Mouse (Mus musculus): ENCODE data around the gene Jund. TPM values are rescaled to one million over a fixed set of nuclear protein-coding genes. Genes with fewer than 3 reads are reported as not detected.

The Jund gene
- polyA plus RNA-seq, 1 experiment = 111 TPM

GRCm38 (mm10) chr8:70701982-70702841, 3.5 kb downstream of the Jund start:
- H3K4me1 ChIP-seq (ENCODE audit: control insufficient read depth, insufficient read depth, low read length) = peaks cover 18% of the 10 kb centered on the region
- no peak overlapping the region for H3K27ac ChIP-seq (ENCODE audit: insufficient read depth, low read depth, low read length)
- TF ChIP-seq POLR2A (IDR thresholded peaks at IDR 0.05; ENCODE audit: borderline replicate concordance, low read depth, low read length) (no peak), CTCF (IDR thresholded peaks at IDR 0.05; ENCODE audit: low read depth, low read length) (no peak)
- H3K4me3 ChIP-seq (ENCODE audit: insufficient read depth, low read length) = no peak overlapping the region

GRCm38 (mm10) chr8:70702842-70703182, 4.1 kb downstream of the Jund start:
- Histone ChIP-seq H3K4me3 (ENCODE audit: insufficient read depth, low read length) (no peak overlapping the region), H3K27ac (ENCODE audit: insufficient read depth, low read depth, low read length) (no peak overlapping the region), H3K4me1 (ENCODE audit: control insufficient read depth, insufficient read depth, low read length) (peaks cover 12% of the 10 kb centered on the region)
- no peak for TF ChIP-seq CTCF (IDR thresholded peaks at IDR 0.05; ENCODE audit: low read depth, low read length)
- TF ChIP-seq POLR2A (IDR thresholded peaks at IDR 0.05; ENCODE audit: borderline replicate concordance, low read depth, low read length) = no peak

- peaks cover 9% of the 10 kb centered on the region for H3K4me1 ChIP-seq (ENCODE audit: control insufficient read depth, insufficient read depth, low read length)
- H3K27ac ChIP-seq (ENCODE audit: insufficient read depth, low read depth, low read length) = no peak within 1 kb of the TSS
- no peak within 1 kb of the TSS for H3K4me3 ChIP-seq (ENCODE audit: insufficient read depth, low read length)
- TF ChIP-seq POLR2A (IDR thresholded peaks at IDR 0.05; ENCODE audit: borderline replicate concordance, low read depth, low read length) (no peak), CTCF (IDR thresholded peaks at IDR 0.05; ENCODE audit: low read depth, low read length) (no peak)
These were observed 4.5 kb downstream of the Jund start, which contains the start of gene Iqcn for GRCm38 (mm10) chr8:70703287-70703686. Iqcn (plus strand) TSS chr8:70703457.

GRCm38 (mm10) chr8:70708281-70708680, 9.5 kb downstream of the Jund start:
- TF ChIP-seq CTCF (IDR thresholded peaks at IDR 0.05; ENCODE audit: low read depth, low read length) = no peak
- no peak for TF ChIP-seq POLR2A (IDR thresholded peaks at IDR 0.05; ENCODE audit: borderline replicate concordance, low read depth, low read length)
- Histone ChIP-seq H3K27ac (ENCODE audit: insufficient read depth, low read depth, low read length) (no peak overlapping the region), H3K4me1 (ENCODE audit: control insufficient read depth, insufficient read depth, low read length) (0 out of 2 replicates have a peak, but pooled peaks cover 2% of the 10 kb centered on the region), H3K4me3 (ENCODE audit: insufficient read depth, low read length) (no peak overlapping the region)

GRCm38 (mm10) chr8:70709794-70710193, 11.0 kb downstream of the Jund start:
- Histone ChIP-seq H3K27ac (ENCODE audit: insufficient read depth, low read depth, low read length) (no peak overlapping the region), H3K4me1 (ENCODE audit: control insufficient read depth, insufficient read depth, low read length) (0 out of 2 replicates have a peak, but pooled peaks cover 2% of the 10 kb centered on the region), H3K4me3 (ENCODE audit: insufficient read depth, low read length) (no peak overlapping the region)
- no peak for TF ChIP-seq POLR2A (IDR thresholded peaks at IDR 0.05; ENCODE audit: borderline replicate concordance, low read depth, low read length)
- no peak for TF ChIP-seq CTCF (IDR thresholded peaks at IDR 0.05; ENCODE audit: low read depth, low read length)

- Histone ChIP-seq H3K27ac (ENCODE audit: insufficient read depth, low read depth, low read length) (no peak overlapping the region), H3K4me1 (ENCODE audit: control insufficient read depth, insufficient read depth, low read length) (0 out of 2 replicates have a peak, but pooled peaks cover 1% of the 10 kb centered on the region), H3K4me3 (ENCODE audit: insufficient read depth, low read length) (no peak overlapping the region)
- TF ChIP-seq POLR2A (IDR thresholded peaks at IDR 0.05; ENCODE audit: borderline replicate concordance, low read depth, low read length) = no peak
- no peak for TF ChIP-seq CTCF (IDR thresholded peaks at IDR 0.05; ENCODE audit: low read depth, low read length)
These were observed 11.5 kb downstream of the Jund start for GRCm38 (mm10) chr8:70710296-70710695.

- Histone ChIP-seq H3K4me1 (ENCODE audit: control insufficient read depth, insufficient read depth, low read length) (no peaks in the 10 kb centered on the region), H3K4me3 (ENCODE audit: insufficient read depth, low read length) (no peak overlapping the region), H3K27ac (ENCODE audit: insufficient read depth, low read depth, low read length) (no peak overlapping the region)
- TF ChIP-seq CTCF (IDR thresholded peaks at IDR 0.05; ENCODE audit: low read depth, low read length) (no peak), POLR2A (IDR thresholded peaks at IDR 0.05; ENCODE audit: borderline replicate concordance, low read depth, low read length) (no peak)
These were observed 12.3 kb downstream of the Jund start for GRCm38 (mm10) chr8:70711041-70711440.

- H3K4me1 ChIP-seq (ENCODE audit: control insufficient read depth, insufficient read depth, low read length) = peaks cover 3% of the 10 kb centered on the region; the same call in 1 of the 2 replicates
- no peak for TF ChIP-seq POLR2A (IDR thresholded peaks at IDR 0.05; ENCODE audit: borderline replicate concordance, low read depth, low read length)
- TF ChIP-seq CTCF (IDR thresholded peaks at IDR 0.05; ENCODE audit: low read depth, low read length) = no peak
- H3K27ac ChIP-seq (ENCODE audit: insufficient read depth, low read depth, low read length) = no peak overlapping the region
- H3K4me3 ChIP-seq (ENCODE audit: insufficient read depth, low read length) = no peak overlapping the region
These were observed 15.2 kb downstream of the Jund start for GRCm38 (mm10) chr8:70713991-70714390.

- Histone ChIP-seq H3K4me1 (ENCODE audit: control insufficient read depth, insufficient read depth, low read length) (peaks cover 6% of the 10 kb centered on the region), H3K27ac (ENCODE audit: insufficient read depth, low read depth, low read length) (no peak overlapping the region), H3K4me3 (ENCODE audit: insufficient read depth, low read length) (no peak overlapping the region)
- no peak for TF ChIP-seq CTCF (IDR thresholded peaks at IDR 0.05; ENCODE audit: low read depth, low read length)
- TF ChIP-seq POLR2A (IDR thresholded peaks at IDR 0.05; ENCODE audit: borderline replicate concordance, low read depth, low read length) = no peak
These were observed 16.3 kb downstream of the Jund start for GRCm38 (mm10) chr8:70715086-70715485.

Data from bone marrow macrophage, adult 2 months (primary cell).